Mouse (Mus musculus) forebrain, embryonic 16.5 days (tissue): ENCODE measurements around the gene Fbxl20. TPM values are rescaled to one million over a fixed set of nuclear protein-coding genes. Genes with fewer than 3 reads are reported as not detected.
"Not testable (repeated sequence)": the region's sequence is repeated elsewhere in the genome, so short reads cannot be mapped to it uniquely, and the experiment has no call there.

Experiments used
- ATAC-seq: fragments of 200-750 bp; cut with Nextera tagmentation; 2 replicates; pipeline ENCODE4 v1.8.0; 2017; ENCODE audit warnings: mild to moderate bottlenecking, moderate library complexity
- H3K27ac ChIP-seq: fragments of 300-500 bp; sonication (generic); 2 replicates; pipeline ENCODE4 v1.5.1; 2014; ENCODE audit warnings: low read length, control low read depth
- H3K27me3 ChIP-seq: fragments of 300-500 bp; sonication (generic); replicated peaks from 2 replicates; pipeline ENCODE4 v1.6.1; 2014; ENCODE audit warnings: low read length; ENCODE audit not compliant: control insufficient read depth, insufficient read depth
- H3K36me3 ChIP-seq: fragments of 300-500 bp; sonication (generic); 2 replicates; pipeline ENCODE4 v1.6.1; 2014; ENCODE audit not compliant: control insufficient read depth, insufficient read depth
- H3K4me1 ChIP-seq: fragments of 300-500 bp; sonication (generic); replicated peaks from 2 replicates; pipeline ENCODE4 v1.6.1; 2014; ENCODE audit warnings: low read length; ENCODE audit not compliant: control insufficient read depth, insufficient read depth
- H3K4me2 ChIP-seq: fragments of 300-500 bp; sonication (generic); 2 replicates; pipeline ENCODE4 v1.6.1; 2014; ENCODE audit warnings: mild to moderate bottlenecking, low read length, control low read depth
- H3K4me3 ChIP-seq: fragments of 300-500 bp; sonication (generic); replicated peaks from 2 replicates; pipeline ENCODE4 v1.5.1; 2014; ENCODE audit warnings: mild to moderate bottlenecking, low read length, control low read depth
- H3K9ac ChIP-seq: fragments of 300-500 bp; sonication (generic); replicated peaks from 2 replicates; pipeline ENCODE4 v1.6.1; 2014; ENCODE audit warnings: low read depth, low read length, control low read depth
- H3K9me3 ChIP-seq: fragments of 300-500 bp; sonication (generic); 2 replicates; pipeline ENCODE4 v1.6.1; 2016; ENCODE audit warnings: low read length; ENCODE audit not compliant: control insufficient read depth
- WGBS: fragments of 180-500 bp; shearing (Covaris S2); extraction: QIAGEN DNeasy Blood & Tissue Kit; methylation state at CpG from one replicate; pipeline ENCODE4 v1.1.7; 2014; 5-methylcytosine and 5-hydroxymethylcytosine counted together
- polyA plus RNA-seq: library from polyadenylated mRNA; unstranded; fragments of >200 nt; fragmentation: Nextera tagmentation; extraction: Ambion mirVana; gene quantifications from 2 replicates; pipeline ENCODE4 v1.2.1, GENCODE M21; 2015

The Fbxl20 gene
- polyA plus RNA-seq: 28.0 and 32.1 TPM in 2 replicates

DNA sequence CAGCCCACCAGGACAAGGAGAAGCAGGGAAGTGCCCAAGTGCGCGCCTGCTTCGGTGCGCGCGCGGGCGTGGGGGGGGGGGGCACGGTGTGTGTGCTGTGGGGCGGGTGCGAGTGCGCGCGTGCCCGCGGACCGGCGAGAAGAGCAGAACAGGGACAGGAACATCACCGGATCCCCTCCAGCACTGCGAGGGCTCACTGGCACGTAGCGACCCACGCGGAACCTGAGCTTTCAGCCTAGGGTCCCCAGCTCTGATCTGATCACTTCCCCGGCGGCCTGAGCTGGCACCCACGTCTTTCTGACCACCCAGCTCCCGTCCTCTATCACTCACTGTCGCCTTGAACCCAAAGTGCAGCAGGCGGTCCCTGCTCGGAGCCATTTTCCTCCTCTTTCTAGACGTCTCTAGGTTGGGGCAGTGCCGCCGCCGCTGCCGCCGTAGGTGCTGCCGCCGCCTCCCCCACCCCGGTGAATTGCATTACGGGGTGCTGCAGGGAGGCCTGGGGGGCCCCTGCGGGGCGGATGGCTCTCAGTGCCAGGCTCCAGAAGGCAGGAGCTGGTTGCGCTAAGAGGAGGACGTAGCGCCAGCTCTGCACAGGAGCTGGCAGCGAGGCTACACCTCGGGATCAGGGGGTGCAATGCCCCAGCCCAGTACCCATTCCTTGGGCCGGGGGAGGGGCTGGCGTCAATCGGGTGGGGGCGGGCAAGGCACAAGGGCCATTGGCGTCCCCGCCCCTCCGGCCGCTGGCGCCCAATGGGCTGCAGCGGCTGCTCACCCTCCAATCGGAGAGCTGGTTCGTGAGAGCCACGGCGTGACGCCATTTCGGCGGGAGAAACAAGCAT, at the start of gene Fbxl20:
TSS of gene Fbxl20 (minus strand) at position 618 of the 839 bp plus-strand sequence.
- H3K36me3 ChIP-seq: peaks cover 4% of the 10 kb centered on the region; the same call in 1 of the 2 replicates
- peak; percentile 90 for ATAC-seq
- peak within 1 kb of the TSS; percentile 91 for H3K4me2 ChIP-seq
- H3K27me3 ChIP-seq: no peaks in the 10 kb centered on the region
- peaks cover 26% of the 10 kb centered on the region for H3K4me1 ChIP-seq
- no peaks in the 10 kb centered on the region for H3K9me3 ChIP-seq
- peak within 1 kb of the TSS; percentile 86 for H3K9ac ChIP-seq
- H3K4me3 ChIP-seq: peak within 1 kb of the TSS; percentile 98
- under 1% methylated on average over 61 of the region's 65 CpGs for WGBS
- H3K27ac ChIP-seq: peak within 1 kb of the TSS; percentile 96

GRCm38 (mm10) chr11:98192901-98193805, 43.0 kb upstream of the Fbxl20 start, which contains the start of gene Med1:
Gene Med1, minus strand, starts transcription at chr11:98193293.
- 1% methylated on average over 53 of the region's 53 CpGs for WGBS
- H3K4me3 ChIP-seq: peak within 1 kb of the TSS; percentile 94
- H3K4me2 ChIP-seq: peak within 1 kb of the TSS; percentile 64
- peak within 1 kb of the TSS; percentile 78 for H3K9ac ChIP-seq
- H3K9me3 ChIP-seq: no peaks in the 10 kb centered on the region
- 0 out of 2 replicates have a peak, but pooled peaks cover 4% of the 10 kb centered on the region for H3K27me3 ChIP-seq
- H3K36me3 ChIP-seq: peaks cover 4% of the 10 kb centered on the region; the same call in 1 of the 2 replicates
- H3K4me1 ChIP-seq: peaks cover 17% of the 10 kb centered on the region
- peak; percentile 98 for ATAC-seq
- peak within 1 kb of the TSS; percentile 95 for H3K27ac ChIP-seq

DNA sequence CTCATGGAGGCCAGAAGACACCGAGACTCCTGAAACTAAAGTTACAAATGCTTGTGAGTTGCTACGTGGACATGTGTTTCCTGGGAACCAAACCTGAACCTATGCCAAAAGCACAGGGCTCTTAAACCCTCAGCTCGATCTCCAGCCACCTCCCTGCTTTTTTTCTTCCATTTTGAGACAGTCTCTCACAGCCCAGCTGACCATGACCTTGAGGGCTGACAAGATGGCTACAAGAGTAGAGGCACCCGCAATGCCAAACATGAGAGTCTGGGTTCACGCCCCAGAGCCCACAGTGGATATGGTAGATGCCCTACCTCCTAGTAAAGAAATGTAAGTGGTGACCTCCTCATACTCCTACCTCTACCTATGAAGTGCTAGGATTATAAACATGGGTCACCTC, 40.6 kb upstream of the Fbxl20 start:
- ATAC-seq: no peak
- no peak overlapping the region for H3K4me2 ChIP-seq
- no peaks in the 10 kb centered on the region for H3K9me3 ChIP-seq
- WGBS: 87% methylated on average over 5 of the region's 5 CpGs
- H3K4me1 ChIP-seq: peaks cover 17% of the 10 kb centered on the region
- H3K36me3 ChIP-seq: peaks cover 6% of the 10 kb centered on the region; the same call in 1 of the 2 replicates
- H3K4me3 ChIP-seq: no peak overlapping the region
- H3K9ac ChIP-seq: no peak overlapping the region
- H3K27ac ChIP-seq: no peak overlapping the region
- 0 out of 2 replicates have a peak, but pooled peaks cover 4% of the 10 kb centered on the region for H3K27me3 ChIP-seq

DNA sequence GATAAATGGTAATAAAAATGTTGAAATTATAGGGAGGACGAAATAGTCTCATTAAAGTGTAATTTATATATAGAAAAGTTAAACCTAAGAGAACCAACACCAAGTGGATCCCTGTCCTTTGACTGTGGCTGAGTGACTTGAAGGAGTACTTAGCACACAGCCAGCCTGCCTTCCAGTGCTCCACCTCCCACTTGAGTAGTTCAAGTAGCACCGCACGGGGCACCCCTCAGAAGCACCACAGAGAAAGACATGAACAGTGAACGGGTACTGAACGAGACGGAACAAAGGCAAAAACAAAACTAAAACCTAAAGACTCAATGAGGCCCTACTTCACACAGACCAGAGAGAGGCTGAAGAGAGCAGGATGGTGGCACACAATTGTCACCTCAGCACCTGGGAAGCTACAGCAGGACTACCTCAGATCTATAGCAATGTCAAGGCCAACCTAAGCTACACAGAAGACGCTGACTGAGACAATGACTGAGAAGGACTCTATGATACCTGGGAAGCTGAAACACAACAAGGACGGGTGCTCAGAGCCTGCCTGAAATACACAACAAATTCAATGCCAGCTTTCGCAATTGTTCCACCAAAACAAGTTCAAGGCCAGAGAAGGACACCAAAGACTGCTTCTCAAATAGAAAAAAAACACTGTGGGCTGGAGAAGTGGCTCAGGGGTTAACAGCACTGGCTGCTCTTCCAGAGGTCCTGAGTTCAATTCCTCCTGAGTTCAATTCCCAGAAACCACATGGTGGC, 37.6 kb upstream of the Fbxl20 start:
- no peaks in the 10 kb centered on the region for H3K9me3 ChIP-seq
- H3K4me3 ChIP-seq: no peak overlapping the region
- peaks cover 14% of the 10 kb centered on the region for H3K4me1 ChIP-seq
- H3K27ac ChIP-seq: no peak overlapping the region
- no peaks in the 10 kb centered on the region for H3K27me3 ChIP-seq
- H3K36me3 ChIP-seq: peaks cover 23% of the 10 kb centered on the region
- H3K4me2 ChIP-seq: no peak overlapping the region
- 89% methylated on average over 9 of the region's 9 CpGs for WGBS
- ATAC-seq: no peak
- no peak overlapping the region for H3K9ac ChIP-seq

- not testable (repeated sequence) for ATAC-seq, H3K27me3 ChIP-seq, H3K4me1 ChIP-seq, H3K27ac ChIP-seq, H3K4me2 ChIP-seq, H3K9ac ChIP-seq, H3K4me3 ChIP-seq, H3K9me3 ChIP-seq
- peaks cover 29% of the 10 kb centered on the region for H3K36me3 ChIP-seq
- 94% methylated on average over 3 of the region's 3 CpGs for WGBS
Observed at GRCm38 (mm10) chr11:98182149-98182548, 31.9 kb upstream of the Fbxl20 start.

GRCm38 (mm10) chr11:98168400-98168799, 18.2 kb upstream of the Fbxl20 start:
- Histone ChIP-seq H3K9me3 (no peaks in the 10 kb centered on the region), H3K27ac (no peak overlapping the region), H3K27me3 (no peaks in the 10 kb centered on the region), H3K4me3 (no peak overlapping the region), H3K4me2 (no peak overlapping the region), H3K9ac (no peak overlapping the region), H3K36me3 (peaks cover 36% of the 10 kb centered on the region), H3K4me1 (no peaks in the 10 kb centered on the region)
- ATAC-seq: no peak
- 91% methylated on average over 1 of the region's 1 CpGs for WGBS

- WGBS: 87% methylated on average over 6 of the region's 6 CpGs
- H3K36me3 ChIP-seq: peaks cover 30% of the 10 kb centered on the region
Observed at GRCm38 (mm10) chr11:98155094-98155493, 4.9 kb upstream of the Fbxl20 start.

DNA sequence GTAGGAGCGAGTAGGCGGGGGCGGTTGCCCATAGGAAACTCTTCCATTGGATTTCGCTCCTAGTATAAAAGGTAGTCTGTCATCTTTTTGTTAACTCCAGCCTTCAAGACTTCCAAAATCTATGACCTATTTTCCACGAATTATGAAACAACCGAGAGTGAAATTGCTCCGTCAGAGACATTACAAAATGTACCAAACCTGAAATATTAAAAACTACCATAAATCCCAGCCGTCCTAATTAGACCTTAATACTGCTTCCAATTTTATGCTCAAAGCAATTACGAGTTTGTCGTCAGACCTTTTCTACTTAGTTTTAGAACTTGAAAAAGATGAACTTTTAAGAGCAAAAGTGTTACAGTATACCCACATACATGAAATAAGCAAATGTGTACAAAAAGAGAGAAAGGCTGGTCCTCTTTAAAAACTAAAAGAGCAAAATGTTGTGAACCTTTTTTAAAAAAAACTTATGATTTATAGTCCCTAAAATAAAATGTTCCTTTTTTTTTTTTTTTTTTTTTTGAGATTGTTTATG, 488 bp upstream of the Fbxl20 start:
- H3K4me3 ChIP-seq: peak overlapping the region; percentile 98
- H3K27me3 ChIP-seq: no peaks in the 10 kb centered on the region
- ATAC-seq: no peak
- H3K36me3 ChIP-seq: peaks cover 5% of the 10 kb centered on the region; the same call in 1 of the 2 replicates
- no peak overlapping the region for H3K9ac ChIP-seq
- H3K27ac ChIP-seq: no peak overlapping the region
- H3K4me2 ChIP-seq: peak overlapping the region; percentile 78
- 9% methylated on average over 10 of the region's 10 CpGs for WGBS
- no peaks in the 10 kb centered on the region for H3K9me3 ChIP-seq
- peaks cover 26% of the 10 kb centered on the region for H3K4me1 ChIP-seq

More at GRCm38 (mm10) chr11:98155094-98155493, 4.9 kb upstream of the Fbxl20 start:
- Histone ChIP-seq H3K4me2 (no peak overlapping the region), H3K9me3 (no peaks in the 10 kb centered on the region), H3K27ac (no peak overlapping the region), H3K9ac (no peak overlapping the region), H3K27me3 (no peaks in the 10 kb centered on the region), H3K4me3 (no peak overlapping the region), H3K4me1 (no peaks in the 10 kb centered on the region; the same call in 1 of the 2 replicates)
- no peak for ATAC-seq
